Comparison of ENCODE assay signal across 21 mouse cellular contexts in the genomic region with DNA sequence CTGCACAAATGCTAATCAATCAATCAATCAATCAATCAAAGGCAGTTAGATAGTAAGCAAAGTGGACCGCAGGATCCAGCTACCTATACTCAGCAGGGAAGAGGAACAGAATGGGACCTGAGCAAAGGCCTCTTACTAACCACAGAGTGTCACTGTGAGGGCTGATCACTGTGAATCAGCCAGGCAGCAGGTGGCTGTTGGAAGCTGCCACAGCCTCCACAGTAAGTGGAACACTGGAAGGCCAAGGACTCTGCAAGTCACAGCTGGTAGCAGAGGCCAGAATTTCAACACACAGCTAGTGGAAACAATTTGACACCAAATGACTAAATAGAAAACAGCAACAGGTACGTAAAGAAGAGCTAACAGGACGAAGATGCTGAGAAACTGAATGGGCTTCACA.
DNase-seq lines count a peak whose midpoint lies in the region; ATAC-seq and TF ChIP-seq lines count a peak whose summit lies in the region.
"Had no signal": no experiment of that assay in that cellular context is flagged by ENCODE, and none has a peak within 500 bp of the region (broad histone marks: within the 10 kb centered on the region; RNA-seq: fewer than 3 reads in every experiment).

No protein-coding gene starts in this region.

- H3K79me2 ChIP-seq in heart, adult 2 months (replicated peaks; ENCODE audit: control insufficient read depth, insufficient read depth, low read length): no peaks in the 10 kb centered on the region

- H3K4me2 ChIP-seq in midbrain, embryonic 15.5 days: no peak overlapping the region
- no peak overlapping the region for H3K4me2 ChIP-seq in midbrain, embryonic 16.5 days (ENCODE audit: low read length)
- H3K4me2 ChIP-seq in heart, embryonic 12.5 days: no peak overlapping the region
- H3K4me2 ChIP-seq: embryonic facial prominence, embryonic 13.5 days; heart, embryonic 15.5 days; liver, embryonic 13.5 days; lung, embryonic 14.5 days; neural tube, embryonic 13.5 days had no signal

- TF ChIP-seq CTCF in heart, adult 2 months (IDR thresholded peaks at IDR 0.05): no peak

- H3K4me1 ChIP-seq in heart, adult 2 months (ENCODE audit: control insufficient read depth, insufficient read depth, low read length): no peaks in the 10 kb centered on the region
- H3K4me1 ChIP-seq in midbrain, embryonic 15.5 days: no peaks in the 10 kb centered on the region
- peaks cover 4% of the 10 kb centered on the region; the same call in 1 of the 2 replicates for H3K4me1 ChIP-seq in midbrain, embryonic 16.5 days (ENCODE audit: control insufficient read depth, insufficient read depth, low read length)
- peaks cover 15% of the 10 kb centered on the region for H3K4me1 ChIP-seq in heart, embryonic 12.5 days (replicated peaks)
- H3K4me1 ChIP-seq: embryonic facial prominence, embryonic 13.5 days; liver, embryonic 13.5 days had no signal

- no peak overlapping the region for H3K27ac ChIP-seq in heart, adult 2 months
- peak overlapping the region; percentile 42; the same call in 1 of the 2 replicates for H3K27ac ChIP-seq in midbrain, embryonic 15.5 days
- H3K27ac ChIP-seq in midbrain, embryonic 16.5 days (ENCODE audit: low read length): no peak overlapping the region
- no peak overlapping the region for H3K27ac ChIP-seq in heart, embryonic 12.5 days (ENCODE audit: poor library complexity, severe bottlenecking)
- H3K27ac ChIP-seq: embryonic facial prominence, embryonic 13.5 days; heart, embryonic 15.5 days; liver, embryonic 13.5 days; neural tube, embryonic 13.5 days had no signal

- no peaks in the 10 kb centered on the region for H3K27me3 ChIP-seq in heart, adult 2 months (ENCODE audit: control insufficient read depth, insufficient read depth, low read length)
- H3K27me3 ChIP-seq in midbrain, embryonic 15.5 days (replicated peaks): no peaks in the 10 kb centered on the region
- H3K27me3 ChIP-seq in midbrain, embryonic 16.5 days (ENCODE audit: control insufficient read depth, insufficient read depth, low read depth, low read length): no peaks in the 10 kb centered on the region
- no peaks in the 10 kb centered on the region for H3K27me3 ChIP-seq in heart, embryonic 12.5 days (replicated peaks)
- H3K27me3 ChIP-seq: embryonic facial prominence, embryonic 13.5 days; heart, embryonic 15.5 days; liver, embryonic 13.5 days; neural tube, embryonic 13.5 days had no signal

- no peak overlapping the region for H3K9ac ChIP-seq in heart, adult 2 months (ENCODE audit: low read depth, low read length)
- H3K9ac ChIP-seq in midbrain, embryonic 15.5 days: no peak overlapping the region
- H3K9ac ChIP-seq in midbrain, embryonic 16.5 days (ENCODE audit: low read depth, low read length): no peak overlapping the region
- H3K9ac ChIP-seq in heart, embryonic 12.5 days: no peak overlapping the region
- H3K9ac ChIP-seq: embryonic facial prominence, embryonic 13.5 days; heart, embryonic 15.5 days; liver, embryonic 13.5 days; lung, embryonic 14.5 days; neural tube, embryonic 13.5 days had no signal

- H3K36me3 ChIP-seq in heart, adult 2 months (ENCODE audit: control insufficient read depth, insufficient read depth, low read length): no peaks in the 10 kb centered on the region
- peaks cover 12% of the 10 kb centered on the region; the same call in 1 of the 2 replicates for H3K36me3 ChIP-seq in midbrain, embryonic 15.5 days (replicated peaks)
- peaks cover 18% of the 10 kb centered on the region for H3K36me3 ChIP-seq in midbrain, embryonic 16.5 days (ENCODE audit: control insufficient read depth, insufficient read depth, low read length)
- peaks cover 60% of the 10 kb centered on the region for H3K36me3 ChIP-seq in heart, embryonic 12.5 days

- no peak for TF ChIP-seq EP300 in heart, adult 2 months (IDR thresholded peaks at IDR 0.05; ENCODE audit: insufficient read depth, low read depth, low read length)

- no peaks in the 10 kb centered on the region for H3K9me3 ChIP-seq in midbrain, embryonic 15.5 days
- no peaks in the 10 kb centered on the region for H3K9me3 ChIP-seq in midbrain, embryonic 16.5 days (replicated peaks; ENCODE audit: control insufficient read depth, low read length, poor library complexity, severe bottlenecking)
- no peaks in the 10 kb centered on the region for H3K9me3 ChIP-seq in heart, embryonic 12.5 days (replicated peaks)
- H3K9me3 ChIP-seq: embryonic facial prominence, embryonic 13.5 days; heart, embryonic 15.5 days; liver, embryonic 13.5 days; neural tube, embryonic 13.5 days had no signal

- peak; percentile 62 for DNase-seq in heart, adult 11 months
- DNase-seq in heart, adult 2 months: no peak
- peak; percentile 28 for DNase-seq in adrenal gland, postnatal 10 days
- DNase-seq in Muller cell, postnatal 12 days (ENCODE audit: inconsistent ontology term): no peak
- DNase-seq: heart, adult 18-20 months; heart, postnatal 4 days; kidney, postnatal 36 days; liver, embryonic 13.5 days; lung, embryonic 14.5 days; lung, postnatal 36 days; right cerebral cortex, postnatal 14 days; thymus, postnatal 36 days had no signal

- intact Hi-C loops in heart, adult 2 months (cut with DNase I): no loop called here

- TF ChIP-seq POLR2A in heart, adult 2 months (IDR thresholded peaks at IDR 0.05; ENCODE audit: insufficient read depth, low read depth, low read length): no peak

- no peak for ATAC-seq in midbrain, embryonic 15.5 days (replicated peaks)
- ATAC-seq in midbrain, embryonic 16.5 days: no peak
- no peak for ATAC-seq in heart, embryonic 12.5 days (ENCODE audit: insufficient number of reproducible peaks, low FRiP score)
- ATAC-seq: activated CD4-positive, CD25-positive, alpha-beta regulatory T cell, adult 4 months; forebrain, embryonic 16.5 days; intestine, embryonic 16.5 days had no signal

- no peak overlapping the region for H3K4me3 ChIP-seq in heart, adult 2 months
- H3K4me3 ChIP-seq in midbrain, embryonic 15.5 days: no peak overlapping the region
- H3K4me3 ChIP-seq in midbrain, embryonic 16.5 days (ENCODE audit: low read depth, low read length): no peak overlapping the region
- H3K4me3 ChIP-seq in heart, embryonic 12.5 days: no peak overlapping the region
- H3K4me3 ChIP-seq: embryonic facial prominence, embryonic 13.5 days; heart, embryonic 15.5 days; liver, embryonic 13.5 days; neural tube, embryonic 13.5 days had no signal

- WGBS in heart, adult 2 months: 94% methylated on average over 3 of the region's 3 CpGs
- WGBS in midbrain, embryonic 15.5 days: 88% methylated on average over 3 of the region's 3 CpGs
- WGBS in midbrain, embryonic 16.5 days: 95% methylated on average over 3 of the region's 3 CpGs
- 84% methylated on average over 3 of the region's 3 CpGs for WGBS in heart, embryonic 12.5 days

Comparison
In these comparisons a context has a peak if more than half of its experiments do, and no peak if none do; other contexts are left out.
1. DNase-seq: peak in heart, adult 11 months (single experiment) and adrenal gland, postnatal 10 days (single experiment); none in heart, adult 2 months (0 of 2) and Muller cell, postnatal 12 days (single experiment).